Mouse (Mus musculus) Patski (cell line): ENCODE measurements around the gene Bmper. TPM values are rescaled to one million over a fixed set of nuclear protein-coding genes. Genes with fewer than 3 reads are reported as not detected.

ENCODE experiments used
- ATAC-seq: fragments of 100-300 bp; one replicate; pipeline ENCODE4 v1.8.0; 2021
- CTCF ChIA-PET: fragments of 350-600 bp; sonication (Branson Sonifier 250); formaldehyde crosslinking; loops from one replicate; lab custom pipeline; 2022; ENCODE audit warnings: inconsistent platforms; lab: Charles Lee
- POLR2A ChIA-PET: fragments of 350-600 bp; sonication (Branson Sonifier 250); formaldehyde crosslinking; loops from one replicate; lab custom pipeline; 2022; ENCODE audit warnings: antibody characterized with exemption, inconsistent platforms; lab: Charles Lee
- DNase-seq: peaks from one replicate; pipeline ENCODE4 v3.0.0-alpha.2; 2011; ENCODE audit warnings: low read depth, low spot score
- H3K27me3 ChIP-seq: fragments of 371-371 bp; one replicate; pipeline ENCODE4 v1.5.1; 2021
- CTCF ChIP-seq: fragments of 100-300 bp; IDR thresholded peaks from one replicate; pipeline ENCODE4 v1.5.1; 2021
- in situ Hi-C: fragments of 300-500 bp; cut with MboI; formaldehyde crosslinking; loops from 3 replicates; pipeline ENCODE4 v1.11.1; 2018; ENCODE audit warnings: low pct_unique_long_range_greater_than_20kb, mixed read lengths
- polyA plus RNA-seq: library from polyadenylated mRNA; unstranded; gene quantifications from one replicate; pipeline ENCODE4 v1.2.3, GENCODE M21; 2021

The Bmper gene
- polyA plus RNA-seq, 1 experiment from 2014 or later: 1.4 TPM

- in situ Hi-C loops: no loop called here
- DNase-seq (no peak), ATAC-seq (no peak)
- no peaks in the 10 kb centered on the region for H3K27me3 ChIP-seq
- TF ChIP-seq CTCF: no peak
- ChIA-PET CTCF (no interaction called here), POLR2A (no interaction called here)
Measured at GRCm38 (mm10) chr9:23407416-23407815, 184.5 kb downstream of the Bmper start.

GRCm38 (mm10) chr9:23407935-23408781, 185.3 kb downstream of the Bmper start:
- TF ChIP-seq CTCF: no peak
- DNase-seq (no peak), ATAC-seq (no peak)
- no peaks in the 10 kb centered on the region for H3K27me3 ChIP-seq
- in situ Hi-C loops: no loop called here
- CTCF ChIA-PET: no interaction called here
- POLR2A ChIA-PET: no interaction called here

DNA sequence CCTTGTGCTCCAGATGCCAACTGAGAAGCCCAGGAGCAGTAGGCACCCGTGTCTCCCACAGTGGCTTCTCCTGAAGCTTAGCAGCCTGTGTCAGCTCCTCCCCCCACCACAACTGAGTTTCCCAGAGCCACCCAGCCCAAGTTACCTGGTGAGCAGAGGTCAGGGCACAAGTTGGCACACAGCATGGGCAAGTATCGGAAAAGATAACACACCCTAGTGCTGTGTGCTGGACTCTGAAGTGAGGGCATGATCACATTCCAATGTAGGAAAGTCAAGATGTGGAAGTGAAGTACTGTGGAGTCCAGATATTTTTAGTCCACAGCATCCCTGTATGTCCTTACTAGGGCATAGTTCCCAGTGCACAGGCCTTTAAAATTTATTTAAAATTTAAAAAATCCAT, 187.7 kb downstream of the Bmper start:
- in situ Hi-C loops: no loop called here
- TF ChIP-seq CTCF: no peak
- ChIA-PET POLR2A (interaction anchor here (0.5 kb wide), 2 partner anchors 31 to 67 kb away, joined by 3 to 8 read pairs; no protein-coding TSS in a partner anchor), CTCF (interaction anchor here (1.0 to 1.4 kb wide), 2 partner anchors 9 kb away, joined by 3 read pairs; no protein-coding TSS in a partner anchor)
- ATAC-seq (no peak), DNase-seq (no peak)
- H3K27me3 ChIP-seq: no peaks in the 10 kb centered on the region

- ATAC-seq: no peak
- no peak for DNase-seq
- H3K27me3 ChIP-seq: no peaks in the 10 kb centered on the region
- ChIA-PET POLR2A (interaction anchor here (0.7 kb wide), 1 partner anchor 10 kb away, joined by 3 read pairs; no protein-coding TSS in a partner anchor), CTCF (interaction anchor here (1.2 kb wide), 1 partner anchor 8 kb away, joined by 3 read pairs; no protein-coding TSS in a partner anchor)
- TF ChIP-seq CTCF: no peak
- in situ Hi-C loops: no loop called here
Measured at GRCm38 (mm10) chr9:23412956-23413355, 190.1 kb downstream of the Bmper start.

GRCm38 (mm10) chr9:23419107-23419506, 196.2 kb downstream of the Bmper start:
- TF ChIP-seq CTCF: peak; percentile 23
- POLR2A ChIA-PET: no interaction called here
- DNase-seq: no peak
- no peaks in the 10 kb centered on the region for H3K27me3 ChIP-seq
- in situ Hi-C loops: no loop called here
- CTCF ChIA-PET: interaction anchor here (0.8 to 1.2 kb wide), 2 partner anchors 9 to 161 kb away, joined by 3 read pairs; no protein-coding TSS in a partner anchor
- no peak for ATAC-seq

- POLR2A ChIA-PET: no interaction called here
- CTCF ChIA-PET: no interaction called here
- DNase-seq: no peak
- no peak for ATAC-seq
- H3K27me3 ChIP-seq: no peaks in the 10 kb centered on the region
- no peak for TF ChIP-seq CTCF
- in situ Hi-C loops: no loop called here
Measured at GRCm38 (mm10) chr9:23423748-23424147, 200.9 kb downstream of the Bmper start.

GRCm38 (mm10) chr9:23432631-23433030, 209.8 kb downstream of the Bmper start:
- ATAC-seq: no peak
- in situ Hi-C loops: no loop called here
- POLR2A ChIA-PET: no interaction called here
- H3K27me3 ChIP-seq: no peaks in the 10 kb centered on the region
- no peak for DNase-seq
- CTCF ChIA-PET: no interaction called here
- TF ChIP-seq CTCF: no peak

GRCm38 (mm10) chr9:23433238-23433637, 210.4 kb downstream of the Bmper start:
- ATAC-seq (no peak), DNase-seq (no peak)
- no peak for TF ChIP-seq CTCF
- in situ Hi-C loops: no loop called here
- ChIA-PET CTCF (interaction anchor here (0.8 kb wide), 1 partner anchor 11 kb away, joined by 3 read pairs; no protein-coding TSS in a partner anchor), POLR2A (no interaction called here)
- H3K27me3 ChIP-seq: no peaks in the 10 kb centered on the region

DNA sequence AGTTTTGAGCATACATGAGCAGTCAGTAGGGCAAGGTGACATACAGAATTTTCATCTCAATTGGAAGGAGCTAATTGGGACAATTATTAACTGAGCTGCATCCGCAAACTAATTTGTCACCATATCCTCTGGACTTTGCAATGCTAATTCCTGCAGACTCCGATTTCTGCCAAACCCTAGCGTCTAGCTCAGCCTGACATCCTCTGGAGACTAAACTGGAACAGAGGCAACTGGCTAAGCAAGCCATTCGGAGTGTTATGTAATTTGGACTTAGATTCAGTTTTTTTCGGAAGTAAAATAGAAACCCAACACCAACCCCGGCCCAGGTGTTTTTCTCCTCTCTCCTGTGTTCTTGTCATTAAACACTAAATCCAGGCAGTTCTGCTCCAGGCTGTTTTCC, 213.9 kb downstream of the Bmper start:
- POLR2A ChIA-PET: interaction anchor here (0.7 kb wide), 1 partner anchor 11 kb away, joined by 4 read pairs; no protein-coding TSS in a partner anchor
- no peaks in the 10 kb centered on the region for H3K27me3 ChIP-seq
- in situ Hi-C loops: no loop called here
- TF ChIP-seq CTCF: no peak
- CTCF ChIA-PET: interaction anchor here (1.2 to 1.6 kb wide), 3 partner anchors 8 to 11 kb away, joined by 3 to 4 read pairs (median 3); no protein-coding TSS in a partner anchor
- no peak for DNase-seq
- no peak for ATAC-seq

- CTCF ChIA-PET: no interaction called here
- in situ Hi-C loops: no loop called here
- ATAC-seq: no peak
- no peak for TF ChIP-seq CTCF
- no peak for DNase-seq
- no peaks in the 10 kb centered on the region for H3K27me3 ChIP-seq
- POLR2A ChIA-PET: no interaction called here
Measured at GRCm38 (mm10) chr9:23438662-23439061, 215.8 kb downstream of the Bmper start.

GRCm38 (mm10) chr9:23442168-23442567, 219.3 kb downstream of the Bmper start:
- ChIA-PET POLR2A (no interaction called here), CTCF (no interaction called here)
- H3K27me3 ChIP-seq: no peaks in the 10 kb centered on the region

More at GRCm38 (mm10) chr9:23442168-23442567, 219.3 kb downstream of the Bmper start:
- no peak for TF ChIP-seq CTCF
- in situ Hi-C loops: no loop called here
- DNase-seq (no peak), ATAC-seq (no peak)
